Mouse (Mus musculus) kidney, postnatal 10 days (tissue): Measurements from ENCODE around the gene Omt2b.
"Not testable (repeated sequence)": the region's sequence is repeated elsewhere in the genome, so short reads cannot be mapped to it uniquely, and the experiment has no call there.

Experiments used
- DNase-seq: peaks from one replicate; pipeline ENCODE4 v3.0.0; 2021; ENCODE audit warnings: mixed read lengths

Omt2b gene

DNA sequence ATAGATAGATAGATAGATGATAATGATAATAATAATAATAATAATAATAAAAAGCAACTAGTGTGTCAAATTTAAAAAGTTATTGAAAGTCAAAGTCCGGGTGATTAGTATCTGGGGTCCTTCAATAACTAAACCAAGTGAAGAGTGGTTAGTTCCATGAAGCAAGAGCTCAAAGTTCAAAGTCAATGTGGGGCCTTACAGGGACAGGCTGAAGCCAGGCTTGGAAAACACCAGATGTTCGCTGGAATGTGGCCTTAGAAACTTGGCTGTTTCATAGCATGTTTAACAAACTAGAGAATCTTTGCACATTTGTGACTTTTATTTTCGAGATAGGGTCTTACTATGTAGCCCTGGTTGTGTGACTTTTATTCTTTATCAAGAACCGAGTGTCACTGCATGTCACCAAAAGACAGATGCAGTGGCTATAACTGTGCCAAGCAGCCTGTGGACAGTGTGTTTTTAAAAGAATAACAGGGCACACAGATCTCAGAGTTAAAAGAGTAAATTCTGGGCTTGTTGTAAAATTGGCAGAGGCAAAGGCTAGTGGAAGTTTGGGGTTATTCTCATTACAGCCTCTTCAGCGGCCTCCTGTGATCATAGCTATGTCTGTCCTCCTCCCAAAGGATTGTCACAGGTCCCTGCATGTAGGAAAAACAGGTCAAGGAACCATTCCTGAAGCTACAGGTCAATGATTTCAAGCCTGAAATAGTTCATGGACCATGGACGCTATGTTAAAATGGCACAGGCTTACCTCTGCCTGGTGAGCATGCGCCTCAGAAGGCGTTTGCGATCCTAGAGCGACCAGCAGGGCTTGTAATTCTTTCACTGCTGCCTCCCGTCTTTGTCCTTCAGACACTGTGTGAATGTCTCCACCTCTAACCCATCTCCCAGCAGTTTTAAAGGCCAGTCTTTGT, 27.5 kb downstream of the Omt2b start:
- DNase-seq, result peak; percentile 32

DNA sequence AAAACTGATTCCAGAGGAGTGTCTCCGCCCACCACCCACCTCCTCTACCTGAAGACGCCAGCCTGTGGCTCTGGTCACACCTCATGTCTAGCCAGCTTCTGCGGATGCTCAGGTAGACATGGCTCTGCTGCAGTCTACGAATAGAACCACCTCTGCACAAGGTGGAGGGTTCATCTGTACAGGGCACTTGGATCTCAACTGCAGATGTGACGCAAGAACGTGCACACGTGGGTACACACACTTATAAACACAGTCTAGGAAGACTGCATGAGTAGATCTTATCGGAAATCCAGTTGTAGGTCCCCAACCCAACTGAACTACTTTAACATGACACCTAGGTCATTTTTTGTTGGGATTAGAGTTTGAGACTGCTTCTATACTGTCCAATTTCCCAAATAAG, 28.2 kb downstream of the Omt2b start, which contains the start of gene Gsta2:
Gene Gsta2 (minus strand): TSS at position 178 of the 400 bp plus-strand sequence.
- DNase-seq, result no peak

DNA sequence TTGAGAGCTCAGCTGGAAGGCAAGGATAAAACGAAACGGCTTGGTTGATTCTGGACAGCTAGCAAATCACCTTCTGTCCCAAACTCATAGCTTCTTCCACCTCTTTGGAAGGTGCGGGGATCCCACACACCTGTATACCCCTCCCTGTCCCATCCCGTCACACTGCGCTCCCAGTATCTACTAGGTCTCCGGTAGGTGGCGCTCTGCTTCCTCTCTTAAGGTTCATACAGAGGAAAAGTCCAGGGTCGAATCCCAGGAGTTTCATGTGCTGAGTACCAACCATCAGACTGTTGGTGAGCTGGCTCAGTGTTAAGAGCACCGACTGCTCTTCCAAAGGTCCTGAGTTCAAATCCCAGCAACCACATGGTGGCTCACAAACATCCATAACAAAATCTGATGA, 30.7 kb downstream of the Omt2b start:
- peak; percentile 86 for DNase-seq

DNA sequence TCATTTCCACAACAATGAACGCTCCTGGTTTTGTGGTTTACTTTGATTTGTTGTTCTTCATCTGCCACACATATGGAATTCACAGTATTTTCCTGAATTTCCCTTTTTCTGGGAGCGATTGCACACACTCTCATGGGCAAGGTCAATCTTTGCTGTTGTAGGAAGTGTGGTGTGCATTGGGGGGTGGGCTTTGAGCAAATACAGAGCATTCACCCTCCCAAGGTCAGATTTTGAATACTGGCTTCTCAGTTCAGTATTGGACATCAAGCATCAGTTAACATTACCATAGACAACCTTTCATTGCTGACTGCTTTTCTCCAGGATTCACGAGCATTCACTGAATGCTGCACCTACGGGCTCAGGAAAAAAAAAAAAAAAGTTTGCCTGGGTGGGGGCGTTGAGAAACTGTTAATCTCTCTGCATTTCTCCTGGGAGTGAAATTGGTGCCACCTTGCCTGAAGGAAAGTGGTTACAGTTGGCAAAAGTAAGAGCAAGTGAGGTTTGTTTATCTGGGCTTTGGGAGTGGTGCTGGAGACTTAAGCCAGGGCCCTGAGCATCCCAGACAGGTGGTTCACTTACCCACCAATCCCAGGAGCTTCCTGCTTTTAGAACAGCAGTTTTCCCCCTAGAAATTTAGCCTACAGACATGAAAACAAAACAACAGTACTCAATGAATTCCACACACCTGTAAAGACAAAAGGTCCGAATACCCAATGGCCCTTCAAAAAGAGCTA, 32.5 kb downstream of the Omt2b start:
- no peak for DNase-seq

DNA sequence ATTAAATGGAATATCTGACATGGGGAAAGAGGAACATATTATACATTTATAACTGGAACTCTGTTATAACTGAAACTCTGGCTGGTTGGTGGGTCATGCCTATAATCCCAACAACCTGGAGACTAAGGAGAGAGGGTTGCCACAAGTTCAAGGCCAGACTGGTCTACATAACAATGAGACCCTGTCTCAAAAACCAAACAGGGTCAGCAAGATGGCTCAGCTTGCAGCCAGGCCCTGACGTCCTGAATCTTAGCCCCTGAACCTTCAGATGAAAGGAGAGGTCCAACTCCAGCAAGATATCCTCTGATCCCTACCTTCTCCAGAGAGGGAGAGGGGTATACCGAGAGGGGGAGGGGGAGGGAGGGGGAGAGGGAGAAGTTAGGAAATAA, 33.1 kb downstream of the Omt2b start:
- no peak for DNase-seq

DNA sequence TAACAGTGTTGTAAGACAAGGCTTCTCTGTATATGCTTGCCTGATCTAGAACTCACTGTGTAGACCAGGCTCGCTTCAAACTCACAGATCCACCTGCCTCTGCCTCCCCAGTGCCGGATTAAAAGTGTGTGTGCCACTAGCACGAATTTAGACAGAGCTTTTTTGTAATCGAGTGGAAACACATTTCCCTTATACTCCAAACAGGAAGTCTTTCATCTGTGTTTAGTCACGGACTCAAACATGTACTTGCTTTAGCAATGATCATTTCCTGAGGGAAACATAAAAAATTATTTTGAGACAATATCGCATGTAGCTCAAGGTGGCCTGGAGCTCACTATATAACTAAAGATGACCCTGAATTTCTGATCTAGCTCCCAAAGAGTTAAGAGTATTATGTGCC, 36.0 kb downstream of the Omt2b start:
- DNase-seq, result no peak

DNA sequence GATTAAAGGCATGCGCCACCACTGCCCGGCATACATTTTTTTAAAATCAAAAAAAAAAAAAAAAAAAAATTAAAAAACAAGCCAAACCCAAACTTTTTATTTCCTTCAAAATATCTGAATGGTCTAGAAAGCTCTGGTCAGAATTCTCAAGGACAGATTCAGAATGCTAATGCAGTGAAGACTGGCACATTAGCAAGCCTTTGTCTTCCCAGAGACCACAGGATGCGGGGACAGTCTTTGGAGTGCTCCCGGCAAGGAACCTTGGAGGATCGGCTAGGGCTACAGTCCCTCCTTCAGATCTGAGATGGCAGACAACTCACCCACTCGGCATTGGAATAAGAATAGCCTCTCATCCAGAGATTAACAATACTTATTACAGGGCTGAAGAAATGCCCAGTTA, 37.3 kb downstream of the Omt2b start:
- no peak for DNase-seq

DNA sequence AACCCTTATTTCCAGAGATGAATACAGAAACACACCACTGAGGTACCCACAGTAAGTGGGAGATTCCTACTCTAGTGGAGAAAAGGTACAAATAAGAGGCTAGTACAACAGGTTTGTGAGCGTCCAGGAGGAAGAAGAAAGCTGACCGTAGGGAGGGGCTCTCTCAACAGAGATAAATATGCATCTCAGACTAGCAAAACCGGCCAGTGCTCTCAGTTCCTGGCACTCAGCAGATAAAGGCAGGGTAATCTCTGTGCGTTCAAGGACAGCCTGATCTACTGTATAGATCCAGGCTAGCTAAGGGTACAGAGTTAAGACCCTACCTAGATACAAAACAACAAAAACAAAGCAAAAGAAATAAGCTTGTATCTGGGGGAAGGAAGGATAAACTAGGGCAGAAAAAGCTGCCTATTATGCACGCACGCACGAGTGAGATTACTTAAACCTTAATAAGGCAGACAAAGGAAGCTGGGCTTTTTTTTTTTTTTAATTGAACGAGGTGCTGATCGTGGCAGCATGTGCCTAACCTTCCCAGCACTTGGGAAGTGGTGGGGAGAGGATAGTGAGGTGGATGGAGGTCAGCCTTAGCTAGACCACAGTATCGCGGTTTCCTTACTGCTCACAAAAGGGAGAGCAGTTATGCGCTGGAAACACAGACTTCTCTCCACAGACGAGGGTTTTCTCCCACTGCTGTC, 38.6 kb downstream of the Omt2b start:
- no peak for DNase-seq

DNA sequence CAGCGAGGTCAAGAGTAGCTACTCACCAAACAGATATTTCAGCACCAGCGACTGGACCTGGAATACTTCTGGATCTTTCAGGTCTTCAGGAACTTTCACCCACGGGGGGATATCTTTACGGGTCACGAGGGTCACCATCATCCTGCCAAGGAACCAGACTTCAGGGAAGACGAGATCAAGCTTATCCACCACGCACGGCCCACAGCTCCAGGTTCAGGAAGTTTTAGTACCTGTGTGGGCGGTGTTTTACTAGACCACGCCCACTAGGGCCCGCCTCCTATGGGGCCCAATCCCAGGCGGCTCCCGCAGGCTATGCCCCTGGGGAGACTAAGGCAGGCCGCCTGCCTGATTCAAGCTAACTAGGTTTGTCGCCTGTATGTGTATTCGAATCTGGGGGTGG, 40.6 kb downstream of the Omt2b start, which contains the start of gene Dppa5a:
Gene Dppa5a (minus strand): TSS at position 219 of the 400 bp plus-strand sequence.
- not testable (repeated sequence) for DNase-seq

DNA sequence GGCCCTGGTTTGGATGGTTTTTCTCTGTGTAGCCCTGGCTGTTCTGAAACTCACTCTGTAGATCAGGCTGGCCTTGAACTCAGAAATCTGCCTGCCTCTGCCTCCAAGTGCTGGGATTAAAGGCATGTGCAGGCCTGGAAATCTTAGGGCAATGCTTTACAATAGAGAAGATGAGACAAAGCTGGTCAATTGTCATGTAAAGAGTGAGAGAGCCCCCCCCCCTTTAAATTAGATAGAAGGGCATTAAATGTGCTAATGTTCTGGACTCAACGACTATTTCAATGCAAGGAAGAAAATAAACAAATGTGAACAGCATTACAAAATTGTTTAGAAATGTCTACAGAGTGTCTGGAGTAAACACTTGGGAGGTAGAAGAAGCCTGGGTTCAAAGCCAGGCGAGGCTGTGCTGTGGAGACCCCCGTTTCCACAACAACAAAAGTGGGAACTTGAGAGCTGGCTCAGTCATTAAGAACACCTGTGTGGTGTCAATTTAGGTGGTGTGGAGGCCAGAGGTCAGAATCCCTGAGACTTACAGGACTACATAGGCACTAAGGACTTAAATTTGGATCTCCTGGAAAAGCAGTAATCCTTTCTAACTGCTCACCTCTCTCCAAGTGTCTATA, 41.4 kb downstream of the Omt2b start:
- no peak for DNase-seq

DNA sequence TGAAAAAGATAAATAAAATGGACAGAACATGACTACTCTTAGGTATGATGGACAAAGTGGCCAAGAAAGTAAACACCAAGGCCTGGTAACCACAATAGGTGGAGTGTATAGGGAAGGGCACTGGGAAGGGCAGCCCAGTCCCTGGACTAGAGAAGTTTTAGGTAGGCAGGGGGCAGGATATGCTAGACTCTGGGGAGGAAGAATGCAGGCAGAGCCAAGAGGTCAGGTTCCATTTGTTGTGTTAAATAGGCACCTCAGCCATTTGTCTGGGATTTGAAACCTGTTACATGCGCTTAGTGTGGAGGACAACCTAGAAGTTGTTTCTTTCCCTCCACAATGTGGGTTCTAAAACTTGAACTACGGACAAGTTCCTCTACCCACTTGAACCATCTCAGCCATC, 42.0 kb downstream of the Omt2b start:
- DNase-seq, result no peak

DNA sequence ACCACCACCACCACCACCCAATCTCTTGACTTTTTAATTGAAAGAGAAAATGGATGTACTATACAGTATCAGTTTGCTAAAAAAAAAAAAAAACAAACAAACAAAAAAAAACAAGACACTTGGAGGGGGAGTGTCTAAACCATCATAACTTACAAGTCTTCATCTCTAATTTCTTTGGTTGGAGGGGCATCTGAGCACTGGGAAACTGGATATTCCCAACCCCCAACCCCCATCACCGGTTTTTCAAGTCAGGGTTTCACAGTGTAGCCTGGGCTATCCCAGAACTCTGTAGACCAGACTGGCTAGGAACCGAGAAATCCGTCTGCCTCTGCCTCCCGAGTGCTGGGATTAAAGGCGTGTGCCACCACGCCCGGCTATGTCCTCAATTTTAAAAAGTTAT, 42.4 kb downstream of the Omt2b start:
- no peak for DNase-seq

DNA sequence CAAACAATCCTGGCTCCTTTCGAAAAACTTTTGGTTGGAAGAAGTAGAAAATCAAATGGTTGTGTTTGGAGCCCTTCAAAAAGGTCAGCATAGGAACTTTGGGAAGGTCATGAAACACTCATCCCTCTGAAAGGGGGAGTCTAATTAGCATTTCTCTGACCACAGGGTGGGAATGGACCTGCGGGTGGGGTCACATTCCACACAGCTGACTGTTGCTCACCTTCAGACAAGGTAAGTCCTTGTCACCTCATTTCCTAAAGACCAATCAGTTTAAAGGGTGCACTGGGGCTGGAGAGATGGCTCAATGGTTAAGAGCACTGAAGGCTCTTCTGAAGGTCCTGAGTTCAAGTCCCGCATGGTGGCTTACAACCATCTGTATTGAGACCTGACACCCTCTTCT, 44.1 kb downstream of the Omt2b start:
- DNase-seq, result no peak

DNA sequence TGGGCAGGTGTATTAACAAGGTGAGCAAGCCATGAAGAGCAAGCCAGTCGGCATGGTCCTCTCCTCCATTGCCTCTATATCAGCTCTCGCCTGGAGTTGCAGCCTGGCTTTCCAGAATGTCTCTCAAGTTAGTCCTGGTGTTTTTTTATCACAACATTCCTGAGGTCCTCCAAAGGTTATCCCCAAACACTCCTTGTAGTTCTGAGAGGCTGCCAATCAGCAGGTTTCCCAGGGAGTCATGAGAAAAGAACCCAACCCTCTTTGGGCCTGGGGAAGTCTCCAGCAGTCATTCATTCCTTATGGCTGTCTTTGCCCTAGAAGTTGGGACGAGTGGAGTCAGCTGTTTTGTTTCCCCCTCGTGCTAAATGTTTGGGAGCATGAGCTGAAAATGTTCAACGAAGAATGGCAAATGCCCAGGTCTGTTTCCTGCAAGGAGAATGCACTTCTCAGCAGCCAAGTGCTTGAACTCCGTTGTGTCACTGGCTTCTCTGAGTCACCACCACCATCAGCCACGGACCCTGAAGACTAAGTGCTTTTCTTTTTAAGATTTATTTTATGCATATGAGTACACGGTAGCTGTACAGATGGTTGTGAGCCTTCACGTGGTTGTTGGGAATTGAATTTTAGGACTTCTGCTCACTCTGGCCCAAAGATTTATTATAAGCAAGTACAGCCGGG, 45.6 kb downstream of the Omt2b start:
- no peak for DNase-seq

DNA sequence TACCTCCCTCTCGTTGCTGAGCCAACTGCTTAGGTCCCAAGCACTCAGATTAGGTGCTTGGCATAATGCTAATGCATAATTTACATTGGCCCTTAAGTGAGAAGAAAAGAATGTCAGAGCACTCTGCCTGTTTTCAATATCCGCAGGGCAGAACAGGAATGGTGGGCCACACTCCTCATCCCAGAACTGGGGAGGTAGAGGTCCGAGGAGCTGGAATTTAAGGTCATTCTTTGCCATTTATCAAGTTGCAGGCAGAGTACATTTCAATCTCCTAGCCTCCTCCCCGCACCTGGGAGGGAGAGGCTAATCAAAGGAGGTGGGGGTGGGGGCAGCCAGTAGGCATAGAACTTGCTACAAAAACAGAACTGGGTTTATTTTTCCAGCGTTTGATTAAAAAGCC, 47.0 kb downstream of the Omt2b start:
- no peak for DNase-seq

DNA sequence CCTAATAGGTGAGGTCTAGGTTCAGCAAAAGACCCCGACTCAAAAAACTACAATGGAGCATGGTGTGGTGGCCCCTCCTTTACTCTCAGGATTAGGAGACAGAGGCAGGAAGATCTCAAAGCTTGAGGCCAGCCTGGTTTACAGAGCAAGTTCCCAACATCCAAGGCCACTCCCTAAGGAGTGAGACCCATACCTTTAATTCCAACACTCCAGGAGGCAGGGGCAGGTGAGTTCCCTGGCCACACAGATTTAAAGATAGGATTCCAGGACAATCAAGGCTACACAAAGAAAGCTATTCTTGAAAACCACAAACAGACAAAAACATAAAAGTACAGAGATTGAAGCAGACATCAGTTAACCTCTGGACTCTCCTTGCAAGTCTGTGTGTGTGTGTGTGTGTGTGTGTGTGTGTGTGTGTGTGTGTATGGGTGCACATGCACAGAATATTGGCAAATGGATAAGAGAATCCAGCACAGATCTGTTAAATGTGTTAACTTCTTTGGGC, 47.5 kb downstream of the Omt2b start:
- no peak for DNase-seq

DNA sequence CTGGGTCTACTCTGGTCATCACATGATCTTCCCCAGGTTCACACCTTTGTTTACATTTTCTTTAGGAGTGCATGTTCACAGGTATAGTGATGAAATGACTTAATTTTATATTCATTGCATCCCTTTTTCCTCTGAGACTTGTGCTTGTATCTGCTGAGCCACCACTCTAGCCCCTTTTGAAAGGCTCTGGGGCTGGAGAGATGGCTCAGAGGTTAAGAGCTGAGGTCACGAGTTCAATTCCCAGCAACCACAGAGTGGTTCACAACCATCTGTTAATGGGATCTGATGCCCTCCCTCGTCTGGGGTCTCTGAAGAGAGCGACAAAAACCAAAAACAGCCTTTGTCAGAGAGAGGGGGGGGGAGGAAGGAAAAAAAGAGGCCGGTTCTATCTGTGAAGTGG, 48.1 kb downstream of the Omt2b start:
- no peak for DNase-seq

DNA sequence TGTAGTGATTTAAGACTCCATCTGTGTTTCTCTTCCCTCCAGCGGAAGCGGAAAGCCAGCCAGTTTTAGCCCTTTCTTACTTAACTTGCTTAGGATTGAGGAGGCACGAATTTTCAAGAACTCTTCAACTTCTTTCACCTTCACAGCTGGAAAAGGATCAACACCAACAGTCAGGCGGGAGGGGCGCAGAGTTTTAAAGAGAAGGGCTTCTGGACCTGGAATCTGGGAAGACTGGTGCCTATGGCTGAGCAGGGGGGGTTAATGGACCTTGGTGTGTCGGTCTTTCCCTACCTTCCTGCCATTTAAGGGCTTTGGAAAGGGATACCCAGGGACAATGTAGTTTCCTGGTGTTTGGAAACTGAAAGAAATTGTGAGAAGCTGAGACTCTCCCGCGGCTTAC, 50.2 kb downstream of the Omt2b start:
- no peak for DNase-seq

DNA sequence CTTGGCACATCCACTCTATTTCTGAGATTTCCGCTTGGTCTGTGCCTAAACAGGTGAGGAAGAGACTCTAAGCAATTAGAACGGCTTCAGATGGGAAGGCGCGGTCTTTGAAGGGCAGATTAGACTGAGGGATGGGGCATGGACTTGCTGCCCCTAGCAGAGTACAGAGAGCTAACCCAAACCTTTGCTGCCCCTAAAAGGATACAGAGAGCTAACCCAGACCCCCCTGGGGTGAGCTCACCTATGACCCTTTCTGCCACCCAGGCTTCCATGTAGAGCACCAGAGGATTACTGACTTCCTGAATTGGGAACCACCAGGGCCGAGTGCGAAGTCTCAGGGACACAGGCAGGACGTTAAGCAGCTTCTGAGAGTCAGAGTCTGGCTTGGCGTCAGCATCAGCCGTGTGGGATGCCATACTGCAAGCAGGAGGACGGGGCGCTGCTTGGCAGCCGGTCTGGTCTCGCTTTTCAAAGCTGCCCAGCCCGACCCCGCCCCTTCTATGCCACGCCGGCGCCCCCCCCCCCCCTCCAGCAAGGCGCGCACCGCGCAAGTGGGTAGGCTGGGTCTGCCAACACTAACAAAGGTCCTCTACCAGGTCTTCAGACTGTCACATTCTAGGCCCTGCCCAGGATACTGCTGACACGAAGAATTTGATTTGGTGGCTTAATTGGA, 50.9 kb downstream of the Omt2b start, which contains the start of gene Ooep:
Gene Ooep (minus strand): TSS at position 613 of the 673 bp plus-strand sequence.
- DNase-seq, result peak; percentile 28
